Mouse (Mus musculus) spleen, adult 2 months (tissue): ENCODE results near the gene Gm20388.

Experiments used
- CTCF ChIP-seq: fragments of 200-500 bp; IDR thresholded peaks from 2 replicates; pipeline ENCODE4 v1.5.1; 2011; ENCODE audit warnings: mild to moderate bottlenecking, inconsistent platforms; ENCODE audit not compliant: insufficient read depth, insufficient read length, insufficient replicate concordance; ENCODE audit errors: extremely low read depth
- POLR2A ChIP-seq: fragments of 200-500 bp; IDR thresholded peaks from 2 replicates; pipeline ENCODE4 v1.6.1; 2011; ENCODE audit warnings: low read depth, low read length, inconsistent platforms

GRCm38 (mm10) chr8:120534504-120535368 is 624.1 kb downstream of the Gm20388 start:
- TF ChIP-seq CTCF (peak; percentile 96; the same call in 1 of the 2 replicates), POLR2A (no peak)
